Mouse (Mus musculus): ENCODE results near the gene Tbc1d20.

Tbc1d20 gene

GRCm38 (mm10) chr2:152360271-152360775 lies 66.7 kb downstream of the Tbc1d20 start:
- no peak for DNase-seq

- DNase-seq: no peak
These were observed 67.6 kb downstream of the Tbc1d20 start for GRCm38 (mm10) chr2:152361193-152361592.

Measured in cerebellum, adult 11-12 months (tissue).